Mouse (Mus musculus) left cerebral cortex, adult 2 months (tissue): Measurements from ENCODE around the gene Gm16253. TPM values are rescaled to one million over a fixed set of nuclear protein-coding genes. Genes with fewer than 3 reads are reported as not detected.
A peak's percentile ranks its signal among the peaks of the same experiment; 100 is the strongest.

ENCODE experiments used
- DNase-seq, 2 experiments: peaks; one replicate each; pipeline ENCODE4 v3.0.0; 2021 to 2022; ENCODE audit warnings: low spot score in 2 of 2, mixed read lengths in 1 of 2; ENCODE audit errors: extremely low spot score in 1 of 2
- H3K27ac ChIP-seq: fragments of 200-600 bp; 2 replicates; pipeline ENCODE4 v1.8.1; 2022
- H3K4me3 ChIP-seq: fragments of 200-600 bp; 2 replicates; pipeline ENCODE4 v1.8.1; 2022
- CTCF ChIP-seq: fragments of 200-600 bp; IDR thresholded peaks from 2 replicates; pipeline ENCODE4 v1.8.1; 2022; ENCODE audit warnings: antibody characterized with exemption, mild to moderate bottlenecking, moderate library complexity
- intact Hi-C: fragments of 180-260 bp; cut with DNase I; formaldehyde crosslinking; loops from one replicate; pipeline ENCODE4 v1.15.1; 2025
- total RNA-seq, 2 experiments: library from RNA; stranded (reverse); gene quantifications; 2 replicates each; pipeline ENCODE4 v1.2.3; 2021

Gene Gm16253
- total RNA-seq, 2 experiments from 2014 or later: not detected

GRCm38 (mm10) chr3:96594851-96595250 is 18.1 kb downstream of the Gm16253 start:
- Histone ChIP-seq H3K4me3 (no peak overlapping the region), H3K27ac (peak overlapping the region; percentile 96)
- TF ChIP-seq CTCF: no peak
- DNase-seq: no peak
- intact Hi-C loops: loop anchor here (5.0 kb wide), 2 partner anchors 93 to 318 kb away; no protein-coding TSS in a partner anchor

- DNase-seq: peak in 1 of 2 experiments; percentile 47
- H3K4me3 ChIP-seq: peak overlapping the region; percentile 77
- TF ChIP-seq CTCF: no peak
- peak overlapping the region; percentile 96 for H3K27ac ChIP-seq
- intact Hi-C loops: loop anchor here (5.0 kb wide), 1 partner anchor 318 kb away; no protein-coding TSS in a partner anchor
Measured at GRCm38 (mm10) chr3:96595661-96596060, 18.9 kb downstream of the Gm16253 start.

- TF ChIP-seq CTCF: no peak
- peak; percentile 81 to 84 for DNase-seq
- intact Hi-C loops: loop anchor here (5.0 kb wide), 1 partner anchor 319 kb away; no protein-coding TSS in a partner anchor
Measured at GRCm38 (mm10) chr3:96596228-96596707, 19.5 kb downstream of the Gm16253 start, which contains the start of gene Ankrd34a. TSS of gene Ankrd34a (plus strand) at chr3:96596636.

GRCm38 (mm10) chr3:96596855-96597254 is 20.1 kb downstream of the Gm16253 start:
- DNase-seq: peak in 1 of 2 experiments; percentile 57
- intact Hi-C loops: loop anchor here (5.0 kb wide), 1 partner anchor 320 kb away; no protein-coding TSS in a partner anchor
- H3K27ac ChIP-seq: peak overlapping the region; percentile 96
- TF ChIP-seq CTCF: no peak
- peak overlapping the region; percentile 77 for H3K4me3 ChIP-seq

More at GRCm38 (mm10) chr3:96596228-96596707, 19.5 kb downstream of the Gm16253 start, which contains the start of gene Ankrd34a:
- peak within 1 kb of the TSS; percentile 96 for H3K27ac ChIP-seq
- H3K4me3 ChIP-seq: peak within 1 kb of the TSS; percentile 77

- H3K4me3 ChIP-seq: peak overlapping the region; percentile 77
- peak overlapping the region; percentile 96 for H3K27ac ChIP-seq
- TF ChIP-seq CTCF: no peak
- intact Hi-C loops: loop anchor here (5.0 kb wide), 1 partner anchor 320 kb away; no protein-coding TSS in a partner anchor
- DNase-seq: peak in 1 of 2 experiments; percentile 39
Measured at GRCm38 (mm10) chr3:96597435-96597891, 20.7 kb downstream of the Gm16253 start.

GRCm38 (mm10) chr3:96598156-96599068 is 21.6 kb downstream of the Gm16253 start:
- DNase-seq: peak; percentile 64 to 65
- intact Hi-C loops: loop anchor here (5.0 kb wide), 1 partner anchor 321 kb away; no protein-coding TSS in a partner anchor
- TF ChIP-seq CTCF: no peak
- peak overlapping the region; percentile 77 for H3K4me3 ChIP-seq
- H3K27ac ChIP-seq: peak overlapping the region; percentile 96

- peak overlapping the region; percentile 77 for H3K4me3 ChIP-seq
- intact Hi-C loops: loop anchor here (5.0 kb wide), 1 partner anchor 322 kb away; no protein-coding TSS in a partner anchor
- no peak for TF ChIP-seq CTCF
- peak overlapping the region; percentile 96 for H3K27ac ChIP-seq
- DNase-seq: no peak
Measured at GRCm38 (mm10) chr3:96599069-96599393, 22.2 kb downstream of the Gm16253 start.

GRCm38 (mm10) chr3:96599411-96599810 is 22.6 kb downstream of the Gm16253 start:
- intact Hi-C loops: loop anchor here (5.0 kb wide), 1 partner anchor 322 kb away; no protein-coding TSS in a partner anchor
- peak overlapping the region; percentile 77 for H3K4me3 ChIP-seq
- no peak for TF ChIP-seq CTCF
- DNase-seq: no peak
- peak overlapping the region; percentile 96; the same call in 1 of the 2 replicates for H3K27ac ChIP-seq

GRCm38 (mm10) chr3:96600639-96601250 is 24.0 kb downstream of the Gm16253 start, which contains the start of gene Lix1l:
TSS of gene Lix1l (plus strand) at chr3:96601149.
- Histone ChIP-seq H3K27ac (peak within 1 kb of the TSS; percentile 85), H3K4me3 (peak within 1 kb of the TSS; percentile 75)
- no peak for TF ChIP-seq CTCF
- peak; percentile 89 to 93 for DNase-seq
- intact Hi-C loops: no loop called here

GRCm38 (mm10) chr3:96601251-96601787 is 24.5 kb downstream of the Gm16253 start:
- TF ChIP-seq CTCF: no peak
- Histone ChIP-seq H3K27ac (peak overlapping the region; percentile 85), H3K4me3 (peak overlapping the region; percentile 75)
- intact Hi-C loops: no loop called here
- DNase-seq: peak; percentile 61 to 64
